Mouse (Mus musculus) C2C12 (cell line): ENCODE results near the gene Ppig. TPM values are rescaled to one million over a fixed set of nuclear protein-coding genes. Genes with fewer than 3 reads are reported as not detected.

Source experiments
- H3K27me3 ChIP-seq: one replicate; pipeline ENCODE4 v1.6.1; 2011; ENCODE audit not compliant: control insufficient read depth, insufficient read depth, insufficient read length
- H3K36me3 ChIP-seq: one replicate; pipeline ENCODE4 v1.6.1; 2011; ENCODE audit not compliant: control insufficient read depth, insufficient read depth
- H3K4me3 ChIP-seq: one replicate; pipeline ENCODE4 v1.5.1; 2011; ENCODE audit warnings: mild to moderate bottlenecking, control low read depth; ENCODE audit not compliant: poor library complexity, insufficient read depth, severe bottlenecking
- H3K79me2 ChIP-seq: one replicate; pipeline ENCODE4 v1.6.1; 2011; ENCODE audit not compliant: control insufficient read depth, insufficient read depth
- H3K79me3 ChIP-seq: one replicate; pipeline ENCODE4 v1.6.1; 2011; ENCODE audit warnings: low read depth, control low read depth
- H3ac ChIP-seq: one replicate; pipeline ENCODE3; 2011; ENCODE audit warnings: low read depth; ENCODE audit not compliant: control insufficient read depth, insufficient read length
- CEBPB ChIP-seq: IDR thresholded peaks from one replicate; pipeline ENCODE4 v1.6.1; 2011; ENCODE audit warnings: low read depth, mild to moderate bottlenecking, control low read depth, moderate library complexity
- CTCF ChIP-seq: IDR thresholded peaks from one replicate; pipeline ENCODE4 v1.5.1; 2011; ENCODE audit not compliant: control insufficient read depth, insufficient read depth, insufficient read length
- FOSL1 ChIP-seq: IDR thresholded peaks from one replicate; pipeline ENCODE4 v1.8.0; 2011; ENCODE audit warnings: mild to moderate bottlenecking, low read length; ENCODE audit not compliant: poor library complexity, insufficient read depth, severe bottlenecking
- MAX ChIP-seq: IDR thresholded peaks from one replicate; pipeline ENCODE4 v1.6.1; 2011; ENCODE audit warnings: mild to moderate bottlenecking, control low read depth
- MYOD1 ChIP-seq: IDR thresholded peaks from one replicate; pipeline ENCODE4 v1.6.1; 2011; ENCODE audit warnings: low read depth; ENCODE audit not compliant: control insufficient read depth, insufficient read length
- MYOG ChIP-seq: IDR thresholded peaks from one replicate; pipeline ENCODE4 v1.6.1; 2011; ENCODE audit not compliant: control insufficient read depth, insufficient read length; ENCODE audit errors: extremely low read depth
- USF1 ChIP-seq: IDR thresholded peaks from one replicate; pipeline ENCODE4 v1.6.1; 2011; ENCODE audit warnings: low read depth, mild to moderate bottlenecking, control low read depth, moderate library complexity
- polyA plus RNA-seq: library from polyadenylated mRNA; unstranded; fragments of >200 nt; fragmentation: generic; extraction: Trizol; gene quantifications from one replicate; pipeline ENCODE4 v1.2.1, GENCODE M21; 2012; ENCODE audit warnings: missing spikeins

The Ppig gene
- polyA plus RNA-seq, 1 experiment = 6.5 TPM

GRCm38 (mm10) chr2:69700446-69700845 is 21.9 kb upstream of the Ppig start:
- Histone ChIP-seq H3K79me3 (no peaks in the 10 kb centered on the region), H3K4me3 (no peak overlapping the region), H3K79me2 (no peaks in the 10 kb centered on the region), H3ac (no peak overlapping the region), H3K36me3 (peaks cover 34% of the 10 kb centered on the region), H3K27me3 (no peaks in the 10 kb centered on the region)
- TF ChIP-seq MYOG = no peak
- no peak for TF ChIP-seq USF1
- no peak for TF ChIP-seq MAX
- no peak for TF ChIP-seq MYOD1
- no peak for TF ChIP-seq FOSL1
- no peak for TF ChIP-seq CEBPB
- TF ChIP-seq CTCF = no peak

GRCm38 (mm10) chr2:69712171-69712570 is 10.2 kb upstream of the Ppig start:
- TF ChIP-seq MAX (no peak), FOSL1 (no peak), CTCF (no peak), MYOG (no peak), MYOD1 (no peak)
- Histone ChIP-seq H3K4me3 (no peak overlapping the region), H3ac (no peak overlapping the region), H3K36me3 (peaks cover 7% of the 10 kb centered on the region), H3K79me2 (peaks cover 12% of the 10 kb centered on the region), H3K79me3 (peaks cover 2% of the 10 kb centered on the region), H3K27me3 (no peaks in the 10 kb centered on the region)

GRCm38 (mm10) chr2:69712981-69713625 is 9.2 kb upstream of the Ppig start, which contains the start of gene Fastkd1:
TSS of gene Fastkd1 (minus strand) at chr2:69713516.
- Histone ChIP-seq H3K79me3 (peaks cover 2% of the 10 kb centered on the region), H3K36me3 (no peaks in the 10 kb centered on the region), H3K4me3 (peak within 1 kb of the TSS; percentile 83), H3K27me3 (no peaks in the 10 kb centered on the region), H3K79me2 (peaks cover 12% of the 10 kb centered on the region), H3ac (peak within 1 kb of the TSS; percentile 90)
- no peak for TF ChIP-seq USF1
- no peak for TF ChIP-seq FOSL1
- TF ChIP-seq CTCF = no peak
- no peak for TF ChIP-seq CEBPB
- TF ChIP-seq MYOG = no peak
- no peak for TF ChIP-seq MYOD1

GRCm38 (mm10) chr2:69713626-69714014 is 8.7 kb upstream of the Ppig start:
- TF ChIP-seq CTCF = no peak
- no peak for TF ChIP-seq CEBPB
- no peak for TF ChIP-seq FOSL1
- TF ChIP-seq MYOD1 = no peak
- TF ChIP-seq USF1 = no peak
- TF ChIP-seq MYOG = no peak
- no peak for TF ChIP-seq MAX
- Histone ChIP-seq H3K79me2 (peaks cover 12% of the 10 kb centered on the region), H3K36me3 (no peaks in the 10 kb centered on the region), H3ac (no peak overlapping the region), H3K4me3 (no peak overlapping the region), H3K27me3 (no peaks in the 10 kb centered on the region), H3K79me3 (peaks cover 2% of the 10 kb centered on the region)

GRCm38 (mm10) chr2:69714126-69714525 is 8.2 kb upstream of the Ppig start:
- no peak overlapping the region for H3K4me3 ChIP-seq
- H3ac ChIP-seq = no peak overlapping the region

More at GRCm38 (mm10) chr2:69714126-69714525, 8.2 kb upstream of the Ppig start:
- H3K27me3 ChIP-seq = no peaks in the 10 kb centered on the region
- no peaks in the 10 kb centered on the region for H3K36me3 ChIP-seq
- peaks cover 12% of the 10 kb centered on the region for H3K79me2 ChIP-seq
- peaks cover 2% of the 10 kb centered on the region for H3K79me3 ChIP-seq
- TF ChIP-seq MYOD1 = no peak
- TF ChIP-seq CEBPB = no peak
- no peak for TF ChIP-seq MAX
- TF ChIP-seq FOSL1 = no peak
- TF ChIP-seq CTCF = no peak
- TF ChIP-seq MYOG = no peak
- no peak for TF ChIP-seq USF1
